Mouse (Mus musculus) neutrophil, adult 5-6 weeks (primary cell): ENCODE results near the gene Map3k21. TPM values are rescaled to one million over a fixed set of nuclear protein-coding genes. Genes with fewer than 3 reads are reported as not detected.

Experiments used
- ATAC-seq: fragments of 151-379, 151-347 bp; 2 replicates; pipeline ENCODE4 v1.8.0; 2017; ENCODE audit warnings: mild to moderate bottlenecking, moderate TSS enrichment; ENCODE audit not compliant: insufficient number of reproducible peaks, poor library complexity, low FRiP score, severe bottlenecking; ENCODE audit errors: extremely low read depth
- total RNA-seq: library from RNA; stranded (forward); fragments of 200-1000 nt; gene quantifications from 2 replicates; pipeline ENCODE4 v1.2.3, GENCODE M21; 2017

Map3k21 gene
- total RNA-seq, result not detected in 2 replicates

DNA sequence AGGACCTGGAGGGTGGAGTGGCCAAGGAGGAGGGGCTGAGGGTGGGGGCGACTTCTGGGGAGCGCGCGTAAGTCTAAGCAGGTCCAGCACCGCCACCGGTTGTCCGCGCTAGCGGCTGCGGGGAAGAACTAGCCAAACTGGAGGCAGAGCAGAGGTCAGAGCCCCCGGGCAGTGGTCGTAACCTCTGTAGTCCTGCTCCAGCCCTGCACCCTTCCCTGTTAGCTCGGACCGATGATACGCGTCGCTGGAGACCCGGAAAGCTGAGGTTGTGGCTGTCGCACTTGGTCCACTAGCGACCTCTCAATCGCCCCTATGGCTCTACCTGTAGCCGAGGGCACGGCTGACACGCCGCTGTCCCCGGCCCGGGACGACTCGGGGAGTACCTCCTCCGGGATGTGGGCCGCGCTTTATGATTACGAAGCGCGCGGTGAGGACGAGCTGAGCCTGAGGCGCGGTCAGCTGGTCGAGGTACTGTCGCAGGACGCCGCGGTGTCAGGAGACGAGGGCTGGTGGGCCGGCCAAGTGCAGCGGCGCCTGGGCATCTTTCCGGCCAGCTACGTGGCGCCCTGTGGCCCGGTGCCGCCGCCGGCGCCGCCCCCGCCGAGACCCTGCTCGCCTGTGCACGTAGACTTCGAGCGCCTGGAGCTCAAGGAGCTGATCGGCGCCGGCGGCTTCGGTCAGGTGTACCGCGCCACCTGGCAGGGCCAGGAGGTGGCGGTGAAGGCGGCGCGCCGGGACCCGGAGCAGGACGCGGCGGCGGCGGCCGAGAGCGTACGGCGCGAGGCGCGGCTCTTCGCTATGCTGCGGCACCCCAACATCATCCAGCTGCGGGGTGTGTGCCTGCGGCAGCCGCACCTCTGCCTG lies at the start of gene Map3k21:
Map3k21 (plus strand) TSS at position 86 of the 864 bp plus-strand sequence.
- ATAC-seq, result no peak

GRCm38 (mm10) chr8:125866125-125866524 lies 44.1 kb upstream of the Map3k21 start:
- no peak for ATAC-seq

DNA sequence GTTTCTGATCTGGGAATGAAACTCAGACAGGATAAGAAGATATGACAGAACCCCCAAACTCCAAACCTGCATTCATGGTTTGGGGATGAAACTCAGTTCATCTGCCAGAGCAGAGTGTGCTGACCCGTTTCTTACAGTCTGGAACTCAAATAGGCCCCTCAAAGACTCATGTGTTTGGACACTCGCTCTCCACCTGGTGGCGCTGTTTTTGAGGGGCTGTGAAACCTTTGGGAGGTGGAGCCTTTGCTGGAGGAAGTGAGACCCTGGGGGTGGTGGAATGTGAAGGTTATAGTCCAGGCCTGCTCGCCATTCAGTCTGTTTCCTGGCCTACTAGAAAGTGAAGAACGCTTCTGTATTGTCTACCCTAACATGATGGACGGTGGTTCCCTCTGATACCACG lies 41.7 kb upstream of the Map3k21 start:
- ATAC-seq, result no peak

GRCm38 (mm10) chr8:125869739-125870138 lies 40.5 kb upstream of the Map3k21 start:
- no peak for ATAC-seq

DNA sequence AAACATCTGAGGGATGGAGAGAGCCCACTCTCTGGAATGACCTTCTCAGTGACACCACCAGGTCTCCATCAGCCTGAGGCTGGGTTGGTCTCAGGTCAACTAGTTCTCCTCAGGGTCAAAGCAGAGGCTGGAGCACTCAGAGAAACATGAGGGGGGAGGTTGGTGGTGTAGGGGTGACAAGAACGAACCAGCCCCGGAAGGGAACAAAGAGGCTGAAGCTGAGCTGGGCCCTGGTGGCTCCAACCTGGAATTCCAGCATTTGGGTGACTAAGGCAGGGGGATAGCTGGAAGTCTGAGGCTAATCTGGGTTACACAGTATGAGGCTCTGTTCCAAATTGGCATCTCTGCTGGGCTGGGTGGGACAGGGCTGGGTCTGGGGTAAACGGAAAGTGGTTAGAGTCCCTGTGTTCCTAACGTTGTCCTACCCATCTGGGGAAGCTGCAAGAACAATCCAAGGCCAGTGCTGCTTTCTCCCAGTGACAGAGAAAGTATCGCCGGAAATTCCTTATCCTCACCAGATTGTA lies 40.0 kb upstream of the Map3k21 start:
- no peak for ATAC-seq

- no peak for ATAC-seq
Measured at GRCm38 (mm10) chr8:125870821-125871321, 39.4 kb upstream of the Map3k21 start.

- no peak for ATAC-seq
Measured at GRCm38 (mm10) chr8:125872501-125873249, 37.6 kb upstream of the Map3k21 start.

DNA sequence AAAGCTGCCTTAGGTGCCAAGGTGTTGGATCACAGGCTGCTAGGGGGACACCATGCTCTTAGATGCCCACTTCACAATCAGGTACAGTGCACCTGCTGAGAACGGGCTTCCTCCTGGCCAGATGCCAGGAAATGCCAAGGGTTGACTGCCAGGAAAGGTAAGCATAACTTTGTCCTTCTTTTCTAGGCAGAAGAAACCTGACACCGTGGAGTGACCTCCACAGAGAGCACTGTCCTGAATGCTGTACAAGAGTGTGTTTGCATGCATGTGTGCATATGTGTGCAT lies 37.1 kb upstream of the Map3k21 start:
- no peak for ATAC-seq

DNA sequence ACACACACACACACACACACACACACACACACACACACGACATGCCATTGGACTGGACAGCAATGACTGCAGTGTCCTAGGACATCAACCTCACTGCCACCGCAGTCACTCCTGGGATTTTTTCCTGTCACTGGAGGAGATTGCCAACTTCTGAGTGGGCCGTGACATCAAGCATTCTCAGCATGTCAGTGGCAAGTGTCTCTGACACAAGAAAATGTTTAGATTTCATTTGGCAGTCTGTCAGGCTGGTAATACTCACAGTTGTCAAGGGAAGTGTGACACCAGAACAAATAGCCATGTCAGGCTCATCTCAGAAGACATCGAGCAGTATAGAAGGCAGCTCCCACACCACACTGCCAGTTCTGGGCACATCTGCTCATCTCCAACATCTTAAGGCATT lies 29.8 kb upstream of the Map3k21 start:
- ATAC-seq, result no peak

DNA sequence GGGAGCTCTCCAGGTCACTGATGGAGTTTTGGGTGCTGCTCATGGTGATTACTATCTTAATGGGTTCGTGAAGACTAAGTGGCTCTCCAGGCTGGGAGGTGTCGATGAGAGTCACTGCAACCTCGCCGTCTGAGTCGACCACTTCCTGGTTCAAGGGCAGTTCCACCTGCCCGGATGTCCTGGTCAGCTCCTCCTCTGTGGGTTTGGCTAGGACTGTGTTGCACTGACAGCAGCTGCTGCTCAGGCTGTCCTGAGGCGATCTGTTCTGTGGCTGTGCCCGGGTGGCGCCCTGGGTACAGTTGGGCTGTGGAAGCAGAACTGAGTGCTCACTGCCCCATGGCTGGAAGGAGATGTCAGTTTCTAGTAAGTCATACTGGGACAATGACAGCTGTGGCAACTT lies 22.7 kb upstream of the Map3k21 start:
- ATAC-seq, result no peak

- no peak for ATAC-seq
Measured at GRCm38 (mm10) chr8:125889920-125890319, 20.3 kb upstream of the Map3k21 start.

DNA sequence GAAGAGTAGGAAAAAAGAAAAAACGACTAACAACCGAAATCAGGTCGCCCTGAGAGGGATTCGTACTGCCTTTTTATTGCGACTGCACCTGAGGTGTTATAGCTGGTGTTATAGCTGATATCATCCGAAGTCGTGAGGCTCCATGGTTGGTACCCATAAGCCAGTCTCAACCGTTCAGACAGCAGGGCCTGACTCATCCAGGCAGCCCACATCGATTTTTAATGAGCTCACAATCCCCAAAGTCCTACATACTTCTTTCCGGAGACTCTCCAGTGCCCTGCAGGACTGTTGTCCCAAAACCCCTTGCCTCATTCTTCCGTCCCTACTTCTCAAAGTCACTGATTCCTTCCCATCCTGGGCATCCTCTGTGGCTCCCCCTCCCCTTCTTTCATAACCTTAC lies 12.9 kb upstream of the Map3k21 start:
- ATAC-seq, result no peak

GRCm38 (mm10) chr8:125897868-125898788 lies 12.1 kb upstream of the Map3k21 start, which contains the start of gene Pcnx2:
TSS of gene Pcnx2 (minus strand) at chr8:125898317.
- ATAC-seq, result no peak

- ATAC-seq, result no peak
Measured at GRCm38 (mm10) chr8:125898899-125899298, 11.4 kb upstream of the Map3k21 start.

DNA sequence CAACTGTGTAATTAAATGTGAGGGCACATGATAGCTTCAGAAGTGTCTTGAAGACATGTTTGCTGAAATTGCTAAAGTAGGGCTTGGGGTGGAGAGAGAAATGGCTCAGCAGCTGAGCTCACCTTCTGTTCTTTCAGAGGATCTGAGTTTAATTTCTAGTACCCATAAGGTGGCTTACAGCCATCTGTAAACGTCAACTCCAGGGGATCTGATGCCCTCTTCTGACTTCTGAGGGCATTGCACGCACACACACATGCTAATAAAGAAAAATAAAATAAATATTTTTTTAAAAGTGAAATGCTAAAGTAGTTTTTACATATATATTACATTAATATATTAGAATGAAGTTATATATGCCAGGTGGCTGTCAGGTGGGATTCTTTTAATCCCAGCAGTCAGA lies 9.1 kb upstream of the Map3k21 start:
- ATAC-seq, result no peak

DNA sequence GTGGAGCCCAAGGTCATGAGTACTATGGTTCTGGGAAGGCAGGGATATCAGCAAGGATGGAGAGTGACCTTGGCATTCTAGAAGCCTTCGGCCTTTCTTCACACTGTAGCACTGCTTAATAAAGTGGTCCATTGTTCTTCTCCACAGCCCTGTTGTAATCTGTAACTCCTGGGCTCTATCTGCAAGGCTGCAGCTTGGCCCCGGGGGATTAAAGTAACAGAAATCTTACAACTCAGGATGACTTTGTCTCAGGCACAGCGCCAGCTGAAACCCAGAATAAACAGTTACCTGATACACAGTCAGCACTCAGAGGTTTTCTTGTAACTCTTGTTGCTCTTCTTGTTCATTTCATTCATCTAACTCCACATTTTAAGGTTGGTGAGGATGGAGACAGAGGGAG lies 7.7 kb upstream of the Map3k21 start:
- ATAC-seq, result no peak

GRCm38 (mm10) chr8:125905341-125905740 lies 4.9 kb upstream of the Map3k21 start:
- no peak for ATAC-seq

GRCm38 (mm10) chr8:125907311-125907710 lies 2.9 kb upstream of the Map3k21 start:
- no peak for ATAC-seq
